Mouse (Mus musculus): ENCODE results near the gene Lrfn4. TPM values are rescaled to one million over a fixed set of nuclear protein-coding genes. Genes with fewer than 3 reads are reported as not detected.

Gene Lrfn4
- 1 to 10 TPM in 7 of 26 experiments, under 1 TPM in 10, not detected in 9; 0.22 to 3.8 (median 0.82) TPM for total RNA-seq (2018; cell fraction: chromatin; rRNA removed)
- total RNA-seq (2018; cell fraction: cytosol; rRNA removed), result 1 to 10 TPM in 9 of 26 experiments, under 1 TPM in 11, not detected in 6; 0.03 to 2.1 (median 0.93) TPM
- total RNA-seq (2018; cell fraction: nucleus; rRNA removed), result 1 to 10 TPM in 10 of 26 experiments, under 1 TPM in 8, not detected in 8; 0.14 to 5.4 (median 1.1) TPM
- polyA plus RNA-seq (2018), result 0.61 to 2.0 TPM (median 1.0 TPM) in 3 replicates

DNA sequence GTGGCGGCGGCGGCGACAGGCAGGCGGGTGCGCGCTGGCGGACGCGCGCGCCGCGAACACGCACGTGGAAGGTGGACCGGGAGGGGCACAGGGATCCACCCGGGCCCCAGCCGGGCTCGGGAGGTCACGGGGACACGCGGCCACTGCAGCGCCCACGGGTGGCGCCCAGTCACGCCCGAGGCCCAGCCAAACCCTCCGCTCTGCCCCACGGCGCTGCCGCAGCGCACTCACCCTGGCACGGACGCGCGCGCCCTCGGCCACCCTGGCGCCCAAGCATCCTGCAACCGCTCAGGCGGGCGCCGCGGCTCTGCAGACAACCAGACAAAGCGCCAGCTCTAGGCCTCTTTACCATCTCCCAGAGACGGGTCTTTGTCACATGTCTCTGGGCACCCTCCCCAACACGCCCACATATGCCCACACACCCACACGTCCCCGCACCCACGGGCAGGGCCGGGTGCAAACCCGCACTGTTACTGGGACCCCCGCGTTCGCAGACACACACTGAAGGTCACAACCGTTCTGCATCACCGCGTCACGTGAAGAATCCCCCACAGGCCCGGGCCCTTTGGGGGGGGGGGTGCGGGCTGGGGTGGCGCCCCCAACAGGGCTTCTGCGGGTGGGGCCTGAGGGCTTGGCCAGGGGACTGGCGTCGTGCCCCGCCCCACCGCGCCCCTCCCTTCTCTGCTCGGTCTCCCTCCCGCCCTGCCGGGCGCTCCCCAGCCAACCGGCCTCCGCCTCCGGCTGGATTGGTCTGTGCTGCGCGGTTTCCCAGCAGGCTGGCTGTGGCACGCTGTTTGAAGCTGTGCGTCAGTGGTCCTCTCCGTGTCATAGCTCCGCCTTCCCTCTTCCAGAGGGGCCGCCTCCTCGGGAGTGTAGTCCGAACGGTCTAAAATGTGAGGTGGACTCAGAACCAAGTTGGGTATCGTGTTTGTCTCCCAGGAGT, at the start of gene Lrfn4:
Gene Lrfn4 (minus strand): TSS at position 517 of the 943 bp plus-strand sequence.
- WGBS (ENCODE audit: missing documents), result under 1% methylated on average over 66 of the region's 87 CpGs
- Histone ChIP-seq H3K79me2 (ENCODE audit: inconsistent target) (no peaks in the 10 kb centered on the region), H3K4me3 (ENCODE audit: inconsistent target) (peak within 1 kb of the TSS; percentile 24; the same call in 1 of the 2 replicates), H3K27ac (no peak within 1 kb of the TSS), H3K36me3 (ENCODE audit: inconsistent target) (no peaks in the 10 kb centered on the region)

DNA sequence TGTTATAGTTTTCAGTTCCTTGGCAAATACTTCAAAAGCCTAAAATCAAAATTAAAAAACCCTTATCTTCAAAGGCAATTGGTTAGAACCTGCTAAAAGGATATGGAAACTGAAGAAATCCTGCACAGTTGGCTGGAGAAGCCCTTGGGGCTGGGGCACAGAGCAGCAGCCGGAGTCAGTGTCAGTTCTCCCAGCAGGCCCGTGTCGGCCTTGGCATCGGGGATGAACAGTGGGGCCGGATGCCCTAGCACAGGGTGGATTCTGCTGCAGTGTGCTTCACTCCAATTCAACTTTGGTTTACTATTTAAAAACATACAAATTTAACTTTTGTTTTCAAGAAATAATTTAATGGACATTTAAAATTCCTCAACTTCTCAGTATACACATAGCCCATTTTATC, 42.7 kb upstream of the Lrfn4 start:
- H3K79me2 ChIP-seq (ENCODE audit: inconsistent target), result no peaks in the 10 kb centered on the region
- no peaks in the 10 kb centered on the region for H3K36me3 ChIP-seq (ENCODE audit: inconsistent target)
- no peak overlapping the region for H3K4me3 ChIP-seq (ENCODE audit: inconsistent target)
- 98% methylated on average over 5 of the region's 5 CpGs for WGBS (ENCODE audit: missing documents)
- H3K27ac ChIP-seq, result no peak overlapping the region

DNA sequence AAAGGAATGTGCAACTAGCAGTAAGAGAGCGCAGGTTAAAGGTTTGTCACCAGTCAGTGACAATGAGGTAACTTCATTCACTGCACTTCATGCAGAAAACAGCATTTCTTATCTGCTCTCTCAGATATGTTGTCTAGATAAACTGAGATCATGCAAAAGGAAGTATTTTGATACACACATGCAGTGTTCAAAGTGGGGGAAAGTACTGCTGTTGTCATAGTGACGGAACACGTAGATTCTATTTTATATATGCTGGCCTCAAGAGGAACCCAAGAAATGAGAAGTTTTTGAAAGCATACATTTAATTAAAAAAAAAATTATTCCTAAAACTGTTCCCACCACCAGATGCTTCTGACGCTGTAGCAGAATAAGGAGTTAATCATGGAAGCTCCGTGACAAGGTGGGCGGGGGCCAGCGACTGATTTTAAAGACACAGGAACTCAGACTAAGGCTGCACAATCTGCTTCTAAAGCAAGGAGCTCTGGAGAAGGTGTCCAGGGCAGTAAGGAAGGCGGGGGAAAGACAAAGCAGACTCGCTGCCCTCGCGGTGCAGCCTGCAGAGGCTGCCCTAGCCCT, 31.5 kb upstream of the Lrfn4 start:
- Histone ChIP-seq H3K36me3 (ENCODE audit: inconsistent target) (no peaks in the 10 kb centered on the region), H3K79me2 (ENCODE audit: inconsistent target) (no peaks in the 10 kb centered on the region), H3K27ac (no peak overlapping the region), H3K4me3 (ENCODE audit: inconsistent target) (no peak overlapping the region)
- WGBS (ENCODE audit: missing documents), result 90% methylated on average over 10 of the region's 11 CpGs

DNA sequence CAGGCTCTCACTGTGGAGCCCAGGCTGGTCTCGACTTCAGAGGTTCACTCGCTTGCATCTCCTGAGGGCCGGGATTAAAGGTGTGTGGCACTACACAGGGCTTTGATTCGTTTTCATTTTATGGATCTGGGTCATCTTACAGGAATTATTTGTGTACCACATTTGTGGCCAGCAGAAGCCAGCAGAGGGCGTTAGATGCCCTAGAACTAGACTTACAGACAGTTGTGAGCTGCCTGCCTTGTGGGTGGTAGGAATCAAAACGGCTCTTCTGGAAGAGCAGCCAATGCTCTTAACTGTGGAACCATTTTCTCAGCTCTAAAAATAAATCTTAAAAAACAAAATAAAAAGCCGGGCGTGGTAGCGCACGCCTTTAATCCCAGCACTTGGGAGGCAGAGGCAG, 28.8 kb upstream of the Lrfn4 start:
- Histone ChIP-seq H3K27ac (no peak overlapping the region), H3K4me3 (ENCODE audit: inconsistent target) (no peak overlapping the region), H3K36me3 (ENCODE audit: inconsistent target) (no peaks in the 10 kb centered on the region), H3K79me2 (ENCODE audit: inconsistent target) (no peaks in the 10 kb centered on the region)
- 45% methylated on average over 10 of the region's 10 CpGs for WGBS (ENCODE audit: missing documents)

DNA sequence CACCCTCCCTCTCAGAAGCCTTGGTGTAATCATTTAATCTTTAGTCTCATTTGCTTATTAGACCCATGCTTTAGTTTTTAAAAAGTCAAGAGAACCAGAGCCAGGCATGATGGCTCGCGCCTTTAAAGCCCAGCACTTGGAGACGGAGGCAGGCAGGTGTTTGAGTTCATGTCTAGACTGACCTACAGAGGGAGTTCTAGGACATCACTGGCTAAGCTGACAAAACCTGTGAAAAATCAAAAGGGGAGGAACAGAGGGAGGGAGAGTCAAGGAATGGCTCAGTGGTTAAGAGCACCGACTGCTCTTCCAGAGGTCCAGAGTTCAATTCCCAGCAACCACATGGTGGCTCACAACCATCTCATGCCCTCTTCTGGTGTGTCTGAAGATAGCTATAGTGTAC, 20.5 kb upstream of the Lrfn4 start:
- WGBS (ENCODE audit: missing documents), result 70% methylated on average over 4 of the region's 4 CpGs
- Histone ChIP-seq H3K4me3 (ENCODE audit: inconsistent target) (no peak overlapping the region), H3K36me3 (ENCODE audit: inconsistent target) (no peaks in the 10 kb centered on the region), H3K79me2 (ENCODE audit: inconsistent target) (no peaks in the 10 kb centered on the region), H3K27ac (no peak overlapping the region)

DNA sequence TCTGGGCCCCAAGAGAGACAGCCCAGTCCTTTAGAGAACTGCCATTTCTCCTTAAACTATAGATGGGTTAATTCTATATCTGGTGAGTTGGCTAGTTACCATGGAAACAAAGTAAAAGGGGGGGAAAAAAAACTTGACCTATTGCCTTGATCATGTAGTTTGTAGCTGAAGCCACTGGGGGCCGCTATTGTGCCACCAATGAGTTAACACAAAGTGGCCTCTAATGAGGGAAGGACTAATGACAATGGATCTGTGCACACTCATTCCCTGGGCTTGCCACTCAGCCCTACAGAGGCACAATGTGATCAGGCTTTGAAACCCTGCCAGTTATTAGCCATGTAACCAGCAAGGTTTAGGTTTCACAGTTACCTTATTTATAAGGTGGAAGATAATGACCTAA, 13.4 kb upstream of the Lrfn4 start:
- Histone ChIP-seq H3K4me3 (ENCODE audit: inconsistent target) (no peak overlapping the region), H3K36me3 (ENCODE audit: inconsistent target) (no peaks in the 10 kb centered on the region), H3K79me2 (ENCODE audit: inconsistent target) (peaks cover 10% of the 10 kb centered on the region; the same call in 1 of the 2 replicates), H3K27ac (no peak overlapping the region)
- WGBS (ENCODE audit: missing documents), result 0% methylated on average over 1 of the region's 1 CpGs

DNA sequence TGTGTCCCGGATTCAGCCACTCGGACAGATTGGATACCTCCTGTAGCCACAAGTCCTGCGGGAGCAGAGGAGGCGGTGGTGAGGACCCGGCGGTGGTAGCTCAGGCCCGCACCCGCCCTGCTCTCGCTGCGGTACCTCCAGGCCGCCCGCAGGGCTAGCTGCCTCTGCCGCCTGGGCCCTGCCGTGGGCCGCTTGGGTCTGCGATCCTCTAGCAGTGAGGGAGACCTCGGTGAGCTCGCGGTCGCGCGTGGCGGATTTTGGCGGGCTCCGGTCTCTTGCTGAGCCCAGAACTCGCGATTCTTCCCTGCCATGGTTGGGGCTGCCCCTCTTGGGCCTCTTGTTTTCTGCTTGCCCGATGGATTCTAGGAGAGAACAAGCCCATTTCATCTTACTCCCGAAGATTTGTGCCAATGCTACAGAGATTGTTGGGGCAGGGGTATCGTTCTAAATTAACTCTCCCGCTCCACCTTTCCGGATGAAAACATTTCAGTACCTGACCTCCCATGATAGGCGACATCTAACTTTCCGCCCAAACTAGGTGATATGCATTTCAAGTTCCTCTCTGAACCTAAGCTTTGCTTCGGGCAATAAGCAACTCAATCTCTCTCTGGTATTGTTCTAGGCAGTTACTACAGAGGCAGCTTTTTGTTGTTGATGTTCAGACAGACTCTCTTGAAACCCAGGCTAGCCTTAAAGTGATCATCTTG, 10.5 kb upstream of the Lrfn4 start:
- H3K36me3 ChIP-seq (ENCODE audit: inconsistent target), result peaks cover 15% of the 10 kb centered on the region; the same call in 1 of the 2 replicates
- 1% methylated on average over 35 of the region's 35 CpGs for WGBS (ENCODE audit: missing documents)
- peaks cover 10% of the 10 kb centered on the region; the same call in 1 of the 2 replicates for H3K79me2 ChIP-seq (ENCODE audit: inconsistent target)
- no peak overlapping the region for H3K27ac ChIP-seq
- peak overlapping the region; percentile 69 for H3K4me3 ChIP-seq (ENCODE audit: inconsistent target)

DNA sequence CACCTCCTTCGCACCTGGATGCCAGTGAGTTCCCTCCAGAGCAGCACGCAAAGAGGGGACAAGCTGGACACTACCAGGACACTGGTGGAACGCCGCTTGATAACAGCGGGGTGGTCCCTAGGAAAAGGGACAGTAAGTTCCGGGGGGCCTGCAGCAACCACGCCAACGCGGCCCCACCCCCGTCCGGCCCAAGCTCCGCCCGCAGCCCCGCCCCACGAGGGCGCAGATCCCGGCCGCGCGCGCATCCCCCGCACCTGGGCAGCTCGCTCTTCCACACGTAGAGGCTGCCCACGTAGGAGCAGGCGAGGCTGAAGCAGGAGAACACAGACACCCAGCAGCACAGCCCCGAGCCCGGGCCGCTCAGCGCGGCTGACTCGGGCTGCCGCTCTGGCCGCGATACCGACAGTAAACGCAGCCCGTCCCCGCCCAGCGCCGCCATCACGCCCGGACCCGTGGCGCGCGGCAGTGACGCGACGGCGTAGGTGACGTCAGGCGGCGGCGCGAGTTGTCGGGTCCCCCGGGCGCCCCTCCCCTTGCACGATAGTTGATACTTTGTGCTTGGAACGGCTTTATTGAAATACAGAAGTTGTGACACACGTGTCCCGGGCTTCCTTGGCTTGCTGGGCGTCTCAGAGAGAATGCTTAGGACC, 9.8 kb upstream of the Lrfn4 start, which contains the start of gene Rce1:
Gene Rce1 (minus strand): TSS at position 463 of the 650 bp plus-strand sequence.
- Histone ChIP-seq H3K36me3 (ENCODE audit: inconsistent target) (peaks cover 15% of the 10 kb centered on the region; the same call in 1 of the 2 replicates), H3K79me2 (ENCODE audit: inconsistent target) (peaks cover 10% of the 10 kb centered on the region; the same call in 1 of the 2 replicates), H3K27ac (peak within 1 kb of the TSS; percentile 22; the same call in 1 of the 2 replicates), H3K4me3 (ENCODE audit: inconsistent target) (peak within 1 kb of the TSS; percentile 69)
- WGBS (ENCODE audit: missing documents), result under 1% methylated on average over 64 of the region's 64 CpGs

DNA sequence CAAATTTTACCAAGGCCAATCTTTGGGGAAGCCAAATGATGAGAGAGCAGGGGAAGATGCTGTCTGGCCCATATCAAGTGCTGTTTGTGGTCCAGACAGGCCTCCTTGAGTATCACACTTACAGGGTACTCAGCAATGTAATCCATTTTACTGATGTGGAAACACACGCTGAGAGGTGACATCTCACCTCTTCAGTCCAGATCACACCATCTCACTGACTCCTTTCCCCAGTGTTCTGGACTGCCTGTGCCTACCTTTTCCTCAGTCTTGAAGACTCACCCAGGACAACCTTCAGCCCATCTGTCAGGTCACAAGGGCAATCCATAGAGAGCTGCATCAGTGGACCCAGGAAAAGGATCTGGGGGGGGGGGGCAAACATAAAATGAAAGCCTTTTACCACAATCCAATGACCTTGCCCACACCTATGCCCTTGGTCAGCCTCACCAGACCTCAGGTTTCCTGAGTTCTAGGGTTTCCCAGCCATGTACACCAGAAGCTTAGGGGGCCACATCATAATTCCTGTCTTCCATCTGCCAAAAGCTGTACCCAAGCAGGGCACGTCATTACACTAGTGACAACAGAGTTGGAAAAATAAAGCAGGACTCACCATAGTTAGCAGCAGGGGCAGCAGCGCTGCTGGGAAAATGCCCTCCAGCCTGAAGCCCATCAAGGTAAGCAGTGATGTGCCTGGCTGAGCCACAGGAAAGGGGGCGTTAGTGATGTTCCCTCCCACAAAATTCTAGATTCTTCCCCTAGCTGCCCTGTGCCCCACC, 9.1 kb upstream of the Lrfn4 start:
- peak overlapping the region; percentile 22; the same call in 1 of the 2 replicates for H3K27ac ChIP-seq
- peaks cover 10% of the 10 kb centered on the region; the same call in 1 of the 2 replicates for H3K79me2 ChIP-seq (ENCODE audit: inconsistent target)
- H3K36me3 ChIP-seq (ENCODE audit: inconsistent target), result peaks cover 15% of the 10 kb centered on the region; the same call in 1 of the 2 replicates
- 52% methylated on average over 4 of the region's 4 CpGs for WGBS (ENCODE audit: missing documents)
- H3K4me3 ChIP-seq (ENCODE audit: inconsistent target), result peak overlapping the region; percentile 69

DNA sequence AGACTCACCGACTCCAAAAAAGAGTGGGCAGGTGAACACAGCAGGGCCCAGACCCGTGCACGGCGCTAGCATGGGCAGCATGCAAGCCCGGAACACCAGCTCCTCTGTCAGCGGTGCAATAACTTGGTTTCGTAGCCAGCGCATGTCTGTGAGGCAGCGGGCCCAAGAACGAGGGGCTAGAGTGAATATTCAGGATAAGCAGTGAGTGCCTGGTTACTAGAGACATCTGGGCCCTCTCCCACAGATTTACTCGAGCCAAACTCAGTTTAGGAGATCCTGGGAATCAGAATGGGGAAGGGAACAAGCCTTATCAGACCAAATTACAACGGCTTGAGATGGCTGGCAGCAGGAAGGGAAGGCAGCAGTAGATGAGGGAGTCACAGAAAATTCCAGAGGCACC, 8.5 kb upstream of the Lrfn4 start:
- Histone ChIP-seq H3K36me3 (ENCODE audit: inconsistent target) (peaks cover 15% of the 10 kb centered on the region; the same call in 1 of the 2 replicates), H3K27ac (no peak overlapping the region), H3K79me2 (ENCODE audit: inconsistent target) (peaks cover 10% of the 10 kb centered on the region; the same call in 1 of the 2 replicates), H3K4me3 (ENCODE audit: inconsistent target) (no peak overlapping the region)
- 94% methylated on average over 11 of the region's 12 CpGs for WGBS (ENCODE audit: missing documents)

DNA sequence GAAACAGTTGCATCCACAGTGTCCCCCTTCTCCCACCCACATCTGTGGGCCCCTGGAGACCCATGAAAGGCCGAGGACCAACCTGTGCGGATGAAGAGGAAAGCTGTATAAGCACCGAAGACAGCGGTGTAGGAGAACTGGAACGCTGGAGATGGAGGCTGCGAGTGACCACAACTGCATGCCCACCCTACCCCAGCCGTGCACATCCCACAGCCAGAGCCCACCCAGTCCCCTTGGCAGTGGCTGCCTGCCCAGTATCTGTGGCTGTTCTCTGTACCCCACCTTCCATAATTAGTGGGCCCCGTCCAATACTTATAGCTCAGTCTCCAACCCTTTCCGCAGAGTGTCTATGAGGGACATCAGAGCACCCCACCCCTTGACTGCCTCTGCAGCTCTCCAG, 8.0 kb upstream of the Lrfn4 start:
- Histone ChIP-seq H3K27ac (no peak overlapping the region), H3K79me2 (ENCODE audit: inconsistent target) (peaks cover 10% of the 10 kb centered on the region; the same call in 1 of the 2 replicates), H3K4me3 (ENCODE audit: inconsistent target) (no peak overlapping the region), H3K36me3 (ENCODE audit: inconsistent target) (peaks cover 15% of the 10 kb centered on the region; the same call in 1 of the 2 replicates)
- WGBS (ENCODE audit: missing documents), result 97% methylated on average over 9 of the region's 9 CpGs

DNA sequence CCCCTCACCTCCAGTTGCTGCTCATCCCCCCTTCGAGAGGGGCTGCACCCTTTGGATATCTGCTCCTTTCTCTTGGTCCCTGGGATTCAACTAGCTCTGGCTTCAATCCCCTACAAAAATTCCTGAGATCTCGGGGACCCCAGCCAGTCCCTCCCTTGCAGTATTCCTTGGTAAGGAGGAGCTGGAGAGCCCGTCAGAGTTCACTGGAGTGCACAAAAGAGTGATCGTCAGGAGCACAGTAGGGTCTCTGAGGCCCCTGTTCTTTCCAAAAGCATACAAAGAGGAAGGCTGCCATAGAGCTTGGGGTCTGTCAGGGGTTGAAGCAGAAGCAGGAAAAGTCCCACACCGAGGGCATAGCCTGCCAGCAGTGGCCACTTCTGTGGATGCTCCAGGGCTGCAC, 7.3 kb upstream of the Lrfn4 start:
- H3K4me3 ChIP-seq (ENCODE audit: inconsistent target), result no peak overlapping the region
- peaks cover 15% of the 10 kb centered on the region; the same call in 1 of the 2 replicates for H3K36me3 ChIP-seq (ENCODE audit: inconsistent target)
- 95% methylated on average over 5 of the region's 5 CpGs for WGBS (ENCODE audit: missing documents)
- H3K27ac ChIP-seq, result no peak overlapping the region
- H3K79me2 ChIP-seq (ENCODE audit: inconsistent target), result peaks cover 10% of the 10 kb centered on the region; the same call in 1 of the 2 replicates

DNA sequence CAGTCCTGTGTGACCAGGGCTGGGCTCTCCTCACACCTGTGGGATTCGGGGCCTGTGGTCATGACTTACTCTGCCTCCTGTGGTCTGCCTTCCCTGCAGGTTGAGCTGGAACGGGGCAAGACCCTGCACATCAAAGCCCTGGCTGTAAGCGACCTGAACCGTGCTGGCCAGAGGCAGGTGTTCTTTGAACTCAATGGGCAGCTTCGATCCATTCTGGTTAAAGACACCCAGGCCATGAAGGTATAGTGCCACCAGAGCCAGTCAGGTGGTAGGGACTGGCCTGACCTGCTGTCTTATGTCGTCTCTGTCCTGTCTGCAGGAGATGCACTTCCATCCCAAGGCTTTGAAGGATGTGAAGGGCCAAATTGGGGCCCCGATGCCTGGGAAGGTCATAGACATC, 5.3 kb upstream of the Lrfn4 start:
- WGBS (ENCODE audit: missing documents), result 96% methylated on average over 7 of the region's 7 CpGs
- Histone ChIP-seq H3K27ac (no peak overlapping the region), H3K79me2 (ENCODE audit: inconsistent target) (peaks cover 10% of the 10 kb centered on the region; the same call in 1 of the 2 replicates), H3K36me3 (ENCODE audit: inconsistent target) (peaks cover 15% of the 10 kb centered on the region; the same call in 1 of the 2 replicates), H3K4me3 (ENCODE audit: inconsistent target) (no peak overlapping the region)
